Mouse (Mus musculus) heart, postnatal 0 days (tissue): ENCODE results near the gene Spata21.

Experiments
- CTCF ChIP-seq: IDR thresholded peaks from 2 replicates; pipeline ENCODE4 v1.5.1; 2016; ENCODE audit warnings: antibody characterized with exemption, control low read depth, low read depth
- EP300 ChIP-seq: IDR thresholded peaks from 2 replicates; pipeline ENCODE4 v1.6.1; 2016; ENCODE audit warnings: antibody characterized with exemption, low read depth

GRCm38 (mm10) chr4:141098935-141099334, 10.8 kb downstream of the Spata21 start:
- no peak for TF ChIP-seq CTCF
- TF ChIP-seq EP300, result no peak
